Mouse (Mus musculus): ENCODE data around the gene Aven.
"Not testable (repeated sequence)": the region's sequence is repeated elsewhere in the genome, so short reads cannot be mapped to it uniquely, and the experiment has no call there.

Gene Aven

DNA sequence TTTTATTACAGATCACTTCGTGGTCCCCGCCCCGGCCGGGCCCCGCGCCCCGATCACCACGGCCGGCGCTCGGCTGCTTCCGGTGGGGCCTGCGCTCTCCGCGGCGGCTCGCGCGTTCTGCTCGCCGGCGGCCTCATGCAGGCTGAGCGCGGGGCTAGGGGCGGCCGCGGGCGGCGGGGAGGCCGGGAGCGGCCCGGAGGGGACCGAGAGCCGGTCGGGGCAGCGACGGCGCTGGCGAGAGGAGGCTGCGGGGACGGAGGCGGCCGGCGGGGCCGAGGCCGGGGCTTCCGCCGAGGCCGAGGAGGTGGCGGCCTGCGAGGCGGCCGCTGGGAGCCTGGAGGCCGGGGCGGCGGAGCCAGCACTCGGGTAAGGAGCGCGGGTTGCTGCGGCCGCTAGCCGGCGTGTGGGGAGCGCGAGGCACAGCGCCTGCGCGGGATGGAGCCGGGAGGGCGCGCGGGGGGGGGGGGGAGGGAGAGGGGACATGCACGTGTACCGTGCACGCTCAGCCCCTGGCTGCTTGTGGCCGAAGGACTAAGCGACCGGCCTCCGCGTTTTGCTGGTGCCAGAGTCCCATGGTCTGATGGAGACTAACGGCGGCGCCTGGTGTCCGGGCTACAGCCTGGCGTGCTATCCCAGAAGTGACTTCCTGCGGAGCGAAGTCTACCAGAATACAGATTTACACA, at the start of gene Aven:
Gene Aven, plus strand, starts transcription at position 109 of the 683 bp plus-strand sequence.
- DNase-seq: peak; percentile 72 to 79

- DNase-seq: no peak
These were observed 49.3 kb upstream of the Aven start for GRCm38 (mm10) chr2:112443491-112443890.

GRCm38 (mm10) chr2:112445511-112445910, 47.3 kb upstream of the Aven start:
- no peak for DNase-seq

- DNase-seq: peak; percentile 36 to 41
These were observed 44.7 kb upstream of the Aven start for GRCm38 (mm10) chr2:112448046-112448445.

GRCm38 (mm10) chr2:112448510-112449059, 44.2 kb upstream of the Aven start:
- no peak for DNase-seq

- peak; percentile 53 to 59 for DNase-seq
These were observed 43.0 kb upstream of the Aven start for GRCm38 (mm10) chr2:112449597-112450296.

GRCm38 (mm10) chr2:112452513-112452912, 40.3 kb upstream of the Aven start:
- DNase-seq: not testable (repeated sequence)

DNA sequence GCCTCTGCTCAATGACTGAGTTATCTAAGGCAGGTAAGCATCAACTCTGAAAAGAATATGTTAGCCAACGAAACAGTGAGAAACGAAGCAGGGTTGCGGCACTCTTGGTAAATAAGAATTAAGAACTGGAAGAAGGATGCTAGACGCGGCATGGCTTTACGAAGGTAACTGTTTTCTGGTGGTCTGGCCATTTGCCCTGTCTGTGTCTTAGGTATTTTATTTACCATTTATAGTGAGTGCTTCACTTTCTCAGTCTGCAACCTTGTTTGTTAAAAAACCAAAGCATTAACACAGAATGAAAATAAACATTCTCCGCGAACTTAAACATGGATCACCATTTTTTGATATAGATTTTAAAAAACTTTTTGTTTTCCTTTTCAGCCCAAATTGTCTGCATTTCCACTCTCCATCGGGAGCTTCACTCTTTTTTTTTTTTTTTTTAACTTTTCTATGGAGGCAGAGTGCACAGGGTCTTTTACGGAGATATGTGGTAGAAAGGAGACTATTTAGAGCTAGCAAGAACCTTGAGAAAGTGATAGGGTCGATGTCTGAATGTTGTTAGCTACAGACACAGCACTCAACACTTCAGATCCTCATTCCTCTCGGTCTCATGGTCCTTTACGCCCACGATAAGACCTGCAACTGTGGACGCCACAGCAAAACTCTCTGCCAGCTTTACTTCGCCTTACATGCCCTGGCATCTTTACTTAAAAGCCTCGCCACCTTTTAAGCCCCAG, 38.5 kb upstream of the Aven start:
- DNase-seq: no peak

GRCm38 (mm10) chr2:112454862-112455564, 37.8 kb upstream of the Aven start, which contains the start of gene Emc7:
Emc7 (plus strand) TSS chr2:112454997.
- DNase-seq: peak; percentile 99

- no peak for DNase-seq
These were observed 32.2 kb upstream of the Aven start for GRCm38 (mm10) chr2:112460557-112460956.

GRCm38 (mm10) chr2:112469542-112469941, 23.2 kb upstream of the Aven start:
- DNase-seq: no peak

DNA sequence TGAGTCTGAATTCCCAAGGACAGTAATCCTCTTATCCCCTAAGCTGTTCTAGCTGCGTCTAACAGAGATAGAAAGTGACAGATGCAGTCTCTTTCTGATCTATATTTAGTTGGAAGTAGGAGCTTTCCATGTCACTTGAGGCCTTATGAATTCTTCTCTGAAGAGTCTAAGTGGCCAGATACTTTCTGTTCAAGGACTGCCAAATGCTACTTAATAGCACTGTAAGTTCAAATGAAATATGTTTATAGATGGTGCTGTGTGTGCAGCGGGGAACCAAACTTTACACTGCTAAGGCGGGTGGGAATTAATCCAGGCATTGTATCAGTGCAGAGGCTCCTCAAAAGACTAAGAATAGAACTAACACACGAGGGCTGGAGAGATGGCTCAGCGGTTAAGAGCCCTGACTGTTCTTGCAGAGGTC, 21.8 kb upstream of the Aven start:
- DNase-seq: no peak

DNA sequence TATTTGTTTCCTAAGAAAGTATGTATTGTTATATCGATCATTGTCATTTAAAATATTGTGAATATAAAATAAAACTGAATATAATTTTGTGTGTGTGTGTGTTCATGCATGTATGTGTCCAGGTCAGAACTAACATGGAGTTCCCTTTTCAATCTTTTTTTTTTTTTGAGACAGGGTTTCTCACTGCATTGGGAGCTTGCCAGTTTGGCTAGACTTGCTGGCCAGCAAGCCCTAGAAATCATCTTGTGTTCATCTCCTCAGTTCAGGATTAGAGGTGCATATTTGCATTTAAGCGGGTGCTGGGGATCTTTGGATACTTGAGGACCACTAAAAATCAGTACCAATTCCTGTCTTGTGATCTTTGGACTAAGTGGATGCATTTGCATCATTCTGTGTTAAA, 20.7 kb upstream of the Aven start:
- no peak for DNase-seq

- DNase-seq: no peak
These were observed 17.6 kb upstream of the Aven start for GRCm38 (mm10) chr2:112474997-112475724.

GRCm38 (mm10) chr2:112476554-112476953, 16.2 kb upstream of the Aven start:
- DNase-seq: no peak

DNA sequence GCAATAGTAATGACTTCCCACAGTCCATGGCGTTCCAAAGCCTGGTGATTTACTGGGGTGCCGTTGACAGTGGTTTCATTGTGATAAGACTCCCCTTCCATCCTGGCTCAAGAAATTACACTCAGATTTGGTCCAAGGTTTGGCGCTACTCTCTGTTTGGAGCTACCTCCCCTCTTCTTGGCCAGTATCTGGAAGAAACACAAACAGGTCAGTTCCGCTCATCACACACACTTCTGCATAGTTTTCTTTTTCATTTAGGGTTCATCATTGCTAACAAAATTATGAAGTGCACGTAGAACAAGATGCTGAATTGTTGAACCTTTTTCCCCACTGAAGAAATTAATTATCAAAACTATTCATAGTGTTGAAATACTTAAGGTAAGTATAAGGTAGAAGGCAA, 12.1 kb upstream of the Aven start, which contains the start of gene Chrm5:
Gene Chrm5, minus strand, starts transcription at position 101 of the 400 bp plus-strand sequence.
- DNase-seq: no peak

DNA sequence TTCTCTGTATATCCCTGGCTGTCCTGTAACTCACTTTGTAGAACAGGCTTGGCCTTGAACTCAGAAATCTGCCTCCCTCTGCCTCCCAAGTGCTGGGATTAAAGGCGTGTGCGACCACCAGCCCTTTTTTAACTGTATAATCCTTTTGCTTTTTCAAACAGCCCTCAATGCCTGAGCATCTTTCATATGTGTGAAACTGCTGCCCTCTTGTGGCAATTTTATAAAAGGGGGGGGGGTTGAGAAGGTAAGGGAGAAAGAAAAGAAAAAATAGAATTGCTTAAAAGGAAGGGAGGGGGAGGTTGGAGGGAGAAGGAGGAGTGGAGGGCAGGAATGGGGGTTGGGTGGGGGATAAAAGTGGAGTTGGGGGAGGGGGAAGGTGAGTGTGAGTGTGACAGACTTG, 11.2 kb upstream of the Aven start:
- peak; percentile 51 to 59 for DNase-seq

GRCm38 (mm10) chr2:112482533-112483333, 10.0 kb upstream of the Aven start:
- DNase-seq: no peak

DNA sequence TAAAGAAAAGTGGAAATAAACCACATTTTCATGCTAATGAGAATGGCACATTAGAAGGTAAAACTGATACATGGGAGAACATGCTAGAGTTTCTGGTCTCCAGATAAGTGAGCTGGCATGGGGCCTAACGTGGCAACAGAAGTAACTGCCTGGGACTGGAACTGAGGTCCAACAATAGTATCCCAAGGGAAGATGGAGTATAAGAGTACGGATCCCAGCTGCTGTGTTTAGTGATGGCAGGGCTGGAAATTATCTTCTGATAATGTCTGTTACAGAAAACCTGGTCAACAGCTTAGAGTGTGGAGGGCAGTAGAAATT, 9.5 kb upstream of the Aven start:
- DNase-seq: no peak

DNA sequence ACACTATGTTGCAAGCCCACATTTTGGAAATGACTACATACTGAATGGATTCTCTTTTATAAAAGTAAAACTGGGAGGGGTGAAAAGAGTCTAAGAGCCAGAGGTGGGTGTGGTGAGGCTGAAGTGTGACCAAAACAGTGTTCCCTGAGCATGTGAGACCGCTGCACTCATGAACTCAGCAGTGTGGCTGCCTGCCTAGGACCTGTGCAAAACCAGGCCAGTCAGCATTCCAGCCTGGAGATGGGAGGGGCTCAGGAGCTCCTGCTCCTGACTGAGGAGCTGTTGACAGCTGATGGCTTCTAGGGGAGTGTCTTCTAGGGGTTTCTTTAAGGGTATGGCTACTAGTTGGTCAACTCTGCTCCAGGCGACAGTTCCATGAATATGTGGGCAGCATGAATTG, 7.9 kb upstream of the Aven start:
- no peak for DNase-seq
